Mouse (Mus musculus) frontal cortex, adult (tissue): ENCODE data around the gene Med25.

Source experiments
- ATAC-seq: cut with Nextera tagmentation; 2 replicates; pipeline ENCODE4 v1.9.2; 2017; ENCODE audit warnings: mild to moderate bottlenecking, moderate library complexity, mixed read lengths; ENCODE audit not compliant: low TSS enrichment

Med25 gene

GRCm38 (mm10) chr7:44848561-44849415, 43.7 kb downstream of the Med25 start, which contains the start of the genes Akt1s1 and Tbc1d17:
Gene Akt1s1 (plus strand): TSS chr7:44848991.
Gene Tbc1d17 (minus strand): TSS chr7:44849079.
- peak; percentile 72 for ATAC-seq

- ATAC-seq, result no peak
Measured at GRCm38 (mm10) chr7:44847772-44848171, 44.7 kb downstream of the Med25 start.

GRCm38 (mm10) chr7:44846804-44847203, 45.7 kb downstream of the Med25 start:
- ATAC-seq, result no peak

DNA sequence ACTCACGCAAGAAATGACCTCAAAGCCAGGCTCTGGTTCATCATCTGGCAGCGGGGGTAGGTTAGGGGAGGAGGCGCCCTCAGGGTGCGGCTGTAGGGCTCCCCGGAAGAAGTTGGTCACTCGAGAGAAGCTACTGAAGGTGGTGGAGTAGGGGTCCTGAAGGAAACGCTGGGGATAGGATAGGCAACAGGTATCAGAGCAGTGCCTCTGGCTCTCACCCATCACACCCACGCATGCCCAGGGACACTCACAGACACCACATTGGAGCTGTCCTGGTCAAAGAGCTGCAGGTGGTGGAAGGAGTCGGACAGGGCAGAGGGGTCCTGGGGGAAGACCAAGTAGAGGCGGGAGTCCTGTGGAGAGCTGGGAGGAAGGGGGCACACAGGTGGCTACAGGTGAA, 47.5 kb downstream of the Med25 start:
- ATAC-seq, result no peak

- ATAC-seq, result no peak
Measured at GRCm38 (mm10) chr7:44841825-44842463, 50.6 kb downstream of the Med25 start.

GRCm38 (mm10) chr7:44840426-44840825, 52.1 kb downstream of the Med25 start:
- ATAC-seq, result no peak

- ATAC-seq, result peak; percentile 45
Measured at GRCm38 (mm10) chr7:44839491-44840191, 52.9 kb downstream of the Med25 start.

DNA sequence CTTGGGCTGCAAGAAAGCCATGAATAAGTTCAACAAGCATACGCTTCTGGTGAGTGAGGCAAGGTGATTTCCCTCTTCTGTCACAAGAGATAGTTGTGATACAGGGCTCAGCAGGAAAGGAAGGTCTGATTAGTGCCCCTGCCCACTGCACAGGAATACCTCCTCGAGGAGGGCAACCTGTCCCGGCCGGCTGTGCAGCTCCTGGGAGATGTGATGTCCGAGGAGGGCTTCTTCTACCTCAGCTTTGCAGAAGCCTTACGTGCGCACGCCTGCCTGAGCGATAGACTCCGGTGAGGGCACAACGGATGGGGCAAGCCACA, 53.4 kb downstream of the Med25 start:
- no peak for ATAC-seq

DNA sequence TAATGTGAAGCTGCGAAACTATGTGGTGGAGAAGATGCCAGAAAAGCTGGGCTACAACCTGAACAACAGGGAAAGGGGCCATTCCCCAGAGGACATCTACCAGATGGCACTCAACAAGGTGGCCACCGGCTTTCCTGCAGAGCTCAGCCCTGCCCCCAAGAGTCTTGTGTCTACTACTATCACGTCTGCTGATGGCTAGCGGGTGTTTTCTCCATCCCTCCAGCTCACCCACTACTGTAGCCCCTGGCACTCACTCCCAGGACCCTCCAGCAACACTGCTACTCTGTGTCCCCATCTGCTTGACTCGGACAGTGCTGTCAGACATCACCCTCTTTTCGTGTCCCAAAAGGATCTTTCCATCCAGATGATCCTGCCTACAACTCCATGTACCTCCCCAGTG, 54.4 kb downstream of the Med25 start:
- ATAC-seq, result no peak

GRCm38 (mm10) chr7:44836423-44837053, 56.0 kb downstream of the Med25 start:
- ATAC-seq, result no peak

DNA sequence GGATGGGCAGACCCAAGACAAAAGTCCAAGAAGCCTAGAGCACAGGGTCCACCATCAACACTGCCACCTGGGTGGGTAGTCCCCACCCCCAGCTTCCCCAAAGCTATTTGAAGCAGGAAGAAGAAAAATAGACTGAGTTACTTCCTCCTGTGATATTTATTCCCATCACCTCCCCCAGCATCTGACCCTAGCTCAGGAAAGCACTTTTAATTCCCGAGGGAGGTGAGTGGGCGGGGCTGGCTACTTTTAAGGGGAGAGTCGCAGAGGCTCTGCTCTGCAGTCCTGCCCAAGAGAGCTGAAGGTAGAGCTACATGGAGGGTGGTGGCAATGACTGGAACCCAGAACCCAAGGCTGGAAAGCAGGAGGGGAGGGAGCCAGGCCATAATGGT, 56.5 kb downstream of the Med25 start:
- no peak for ATAC-seq

DNA sequence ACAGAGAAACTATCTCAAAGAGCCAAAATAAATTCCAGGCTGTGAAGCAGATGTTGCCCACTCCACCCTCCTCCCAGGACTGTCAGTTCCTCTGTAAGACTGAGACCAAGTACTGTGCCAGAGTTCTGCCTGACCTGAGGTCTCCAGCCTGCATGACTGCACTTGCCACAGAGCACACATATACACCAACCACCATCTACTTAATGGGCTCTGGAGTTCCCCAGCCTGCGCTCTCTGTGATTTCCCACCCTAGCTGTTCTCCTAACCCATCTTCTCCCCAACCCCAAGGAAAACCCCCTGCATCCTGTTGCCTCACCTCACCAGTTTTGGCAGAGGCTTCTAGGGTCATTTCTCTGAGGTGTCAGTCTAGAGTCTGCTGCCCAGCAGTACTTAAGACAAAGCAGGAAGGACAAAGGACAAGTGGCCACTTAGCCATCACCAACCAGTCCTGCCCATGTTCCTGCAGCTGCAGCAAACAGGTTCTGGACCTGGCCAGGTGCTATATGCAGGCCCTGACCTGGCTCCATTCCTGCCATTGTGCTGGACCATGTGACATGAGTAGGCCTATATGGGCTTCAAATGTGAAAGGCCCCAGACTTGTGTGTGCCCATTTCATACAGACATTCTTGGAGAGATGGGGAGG, 57.0 kb downstream of the Med25 start:
- ATAC-seq, result no peak

DNA sequence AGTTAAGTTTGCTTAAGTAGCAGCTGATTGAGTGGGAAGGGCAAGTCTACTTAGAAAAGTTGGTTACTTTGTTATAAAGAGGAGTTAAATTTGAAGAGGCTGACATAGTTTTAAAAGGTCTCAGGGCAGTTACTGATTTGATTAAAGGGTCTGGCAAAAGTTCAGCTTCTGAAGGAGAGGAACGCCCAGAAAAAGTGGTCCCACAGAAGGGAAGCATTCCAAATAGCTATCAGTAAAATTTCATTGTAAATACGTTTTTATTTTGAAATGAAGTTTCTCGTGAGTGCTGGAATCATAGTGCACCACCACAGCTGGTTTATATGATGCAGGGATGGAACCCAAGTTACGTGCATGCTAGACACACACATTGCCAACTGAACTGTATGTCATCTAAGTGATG, 59.7 kb downstream of the Med25 start:
- no peak for ATAC-seq

- no peak for ATAC-seq
Measured at GRCm38 (mm10) chr7:44828706-44829105, 63.8 kb downstream of the Med25 start.

GRCm38 (mm10) chr7:44826771-44827170, 65.7 kb downstream of the Med25 start:
- no peak for ATAC-seq
